Mouse (Mus musculus): ENCODE results near the gene Cep41.

The Cep41 gene

DNA sequence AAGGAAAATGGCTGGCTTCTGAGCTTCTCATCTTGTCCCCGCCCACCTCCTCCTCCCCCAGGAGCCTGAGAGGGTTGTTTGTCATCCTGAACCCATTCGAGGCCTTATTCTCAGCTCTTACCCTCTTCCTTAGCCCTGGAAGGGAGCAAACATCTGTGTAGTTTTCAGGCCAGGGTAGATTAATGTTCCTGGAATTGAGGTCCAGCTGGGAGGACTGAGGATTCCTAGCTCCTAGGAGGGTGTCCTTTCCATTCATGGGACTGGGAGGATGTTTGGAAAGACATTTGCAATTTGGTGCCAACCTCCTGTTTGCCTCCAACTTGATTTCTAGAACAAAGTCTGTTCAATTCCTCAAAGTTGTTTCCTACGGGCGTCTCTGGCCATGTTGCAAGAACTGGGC is 73.0 kb downstream of the Cep41 start:
- DNase-seq, result no peak

DNA sequence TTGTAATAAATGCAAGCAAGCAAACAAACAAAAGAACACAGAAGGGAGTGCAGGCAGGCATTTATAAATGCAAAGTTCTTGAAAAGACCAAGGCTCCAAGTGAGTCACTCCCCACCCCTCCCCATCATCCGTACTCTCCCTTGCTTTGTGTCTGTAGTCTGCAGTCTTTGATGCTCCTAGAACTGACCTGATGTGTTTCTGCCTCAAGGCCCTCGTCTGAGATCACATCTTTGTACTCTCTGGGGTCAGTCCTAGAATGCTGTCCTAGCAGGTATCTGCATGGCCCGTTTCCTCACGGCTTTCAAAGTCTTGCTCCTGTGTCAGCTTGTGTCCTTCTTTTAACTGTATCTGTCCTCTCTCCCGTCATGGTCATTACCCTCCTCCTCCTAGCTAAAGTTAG is 73.9 kb downstream of the Cep41 start:
- DNase-seq, result no peak

DNA sequence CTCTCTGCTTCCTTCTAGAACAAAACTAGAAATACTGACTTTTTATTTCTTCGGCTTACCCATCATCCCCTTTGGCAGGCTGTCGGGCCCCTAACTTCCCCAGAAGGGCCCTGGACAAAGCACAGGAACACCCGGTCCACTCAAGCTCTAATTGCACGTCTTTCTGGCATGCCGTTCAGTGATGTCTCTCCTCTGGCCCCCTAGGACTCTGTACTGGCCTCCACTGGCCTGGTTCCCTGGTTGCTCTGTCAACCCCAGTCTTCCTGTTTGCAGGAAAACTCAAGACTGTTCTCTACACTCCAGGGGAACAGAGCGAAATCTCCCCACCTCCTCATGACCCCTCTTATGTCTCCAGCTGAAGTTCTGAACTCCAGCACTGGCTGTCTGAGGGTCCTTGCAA is 74.8 kb downstream of the Cep41 start:
- DNase-seq, result no peak

DNA sequence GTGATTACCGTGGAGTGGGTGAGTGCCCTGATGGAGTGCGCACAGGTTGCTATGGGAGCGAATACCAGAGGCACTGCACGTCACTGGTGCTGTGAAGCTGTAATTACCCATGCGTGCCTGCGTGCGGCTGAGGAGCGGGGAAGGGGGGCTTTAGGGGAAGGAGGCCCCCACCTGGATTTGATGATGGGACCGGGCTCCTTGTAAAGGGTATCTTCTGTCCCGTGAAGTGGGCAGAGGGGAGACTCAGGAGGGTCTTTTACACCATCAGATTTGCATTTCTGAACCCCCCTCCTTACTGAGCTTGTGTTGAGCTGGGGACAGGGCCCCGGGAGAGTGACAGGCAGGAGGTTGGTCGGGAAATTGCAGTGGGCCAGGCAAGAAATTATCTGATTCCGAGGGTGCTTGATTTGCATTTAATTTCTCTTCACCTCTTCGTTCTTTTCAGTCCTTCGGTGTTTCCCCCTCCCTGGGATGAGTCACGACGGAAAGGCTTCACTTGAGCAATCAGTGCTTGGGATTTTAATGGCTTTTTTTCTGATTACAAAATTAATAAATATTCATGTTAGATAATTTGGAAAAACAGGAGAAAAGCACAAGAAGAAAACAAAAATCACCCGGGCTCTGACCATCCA is 75.5 kb downstream of the Cep41 start:
- DNase-seq, result no peak

DNA sequence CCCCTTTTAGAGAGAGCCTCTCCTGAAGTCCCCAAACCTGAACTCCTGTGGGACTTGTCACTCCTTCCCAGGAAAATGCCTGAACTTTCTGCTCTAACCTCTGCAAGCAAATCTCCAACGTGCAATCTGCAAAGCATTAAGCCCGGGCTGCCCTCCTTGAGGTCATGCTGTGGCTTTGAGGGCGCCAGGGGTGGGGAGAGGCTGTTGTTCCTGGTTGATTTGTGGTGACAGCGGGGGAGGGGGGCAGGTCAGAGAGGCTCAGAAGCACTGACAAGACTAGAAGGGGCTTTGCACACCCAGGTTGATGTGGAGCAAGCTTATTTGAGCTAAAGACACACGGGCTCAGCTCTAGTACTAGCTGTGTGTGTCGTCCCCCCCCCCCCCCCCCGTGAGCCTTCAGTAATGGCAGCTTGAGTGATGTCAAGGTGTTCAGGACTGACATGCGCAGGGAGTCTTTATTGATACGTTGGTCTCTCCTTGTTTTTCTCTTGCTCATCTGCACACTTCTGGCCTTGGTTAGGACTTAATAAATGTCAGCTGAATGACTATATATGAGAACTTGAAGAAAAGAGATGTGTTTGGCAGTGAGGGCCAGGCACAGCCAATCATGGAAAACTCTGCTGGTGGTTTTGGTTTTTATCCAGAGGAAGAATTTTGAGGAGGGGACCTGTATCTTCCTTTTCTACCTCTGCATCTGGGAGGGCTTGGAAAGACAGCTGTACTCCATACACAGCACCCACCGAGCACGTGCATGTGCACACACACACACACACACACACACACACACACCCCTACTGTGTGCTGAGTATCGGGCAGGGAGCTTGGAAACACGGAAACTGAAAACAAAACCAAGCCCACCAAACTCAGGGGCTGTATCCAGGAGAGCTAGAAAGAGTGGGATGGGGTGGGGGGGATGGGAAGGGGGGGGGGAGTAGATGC is 76.3 kb downstream of the Cep41 start:
- peak; percentile 30 for DNase-seq

DNA sequence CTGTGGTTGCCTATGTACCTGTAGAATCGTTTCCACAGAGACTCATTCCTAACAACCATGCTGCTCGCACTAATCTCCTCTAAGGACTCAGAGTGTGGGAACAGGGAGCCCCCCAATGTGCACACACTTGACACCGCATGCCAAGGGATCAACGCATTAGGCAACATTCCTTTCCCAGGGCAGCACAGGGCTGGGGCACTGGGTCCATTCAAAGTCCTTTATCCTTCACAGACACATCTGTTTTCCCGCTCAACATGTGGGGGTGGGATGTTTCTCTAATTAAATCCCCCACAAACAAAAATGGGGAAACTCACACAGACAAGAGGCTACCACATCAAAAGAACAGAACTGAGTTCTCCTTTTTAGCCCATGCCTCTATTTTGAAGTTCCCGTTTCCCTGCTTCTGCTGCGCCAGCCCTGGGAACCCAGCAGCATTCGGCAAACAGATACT is 77.0 kb downstream of the Cep41 start:
- DNase-seq, result no peak

DNA sequence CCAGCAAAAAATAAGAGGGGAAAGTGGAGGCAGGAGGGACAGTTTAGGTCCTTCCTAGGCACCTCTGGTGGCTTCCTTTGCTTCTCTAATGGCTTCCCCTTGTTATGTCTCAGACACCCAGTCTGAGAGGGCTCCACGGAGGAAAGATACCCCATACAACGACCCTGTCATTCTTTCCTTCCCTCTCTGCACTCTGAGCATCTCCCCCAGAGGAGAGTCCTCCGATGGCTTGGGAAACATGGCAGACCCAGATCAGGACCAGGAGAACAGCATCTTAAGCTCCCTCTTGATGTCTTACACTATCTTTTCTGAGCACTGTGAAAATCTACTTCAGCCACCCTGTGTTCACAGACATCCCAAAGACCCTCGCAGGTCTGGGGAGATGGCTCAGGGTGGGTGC is 77.8 kb downstream of the Cep41 start:
- DNase-seq, result no peak

DNA sequence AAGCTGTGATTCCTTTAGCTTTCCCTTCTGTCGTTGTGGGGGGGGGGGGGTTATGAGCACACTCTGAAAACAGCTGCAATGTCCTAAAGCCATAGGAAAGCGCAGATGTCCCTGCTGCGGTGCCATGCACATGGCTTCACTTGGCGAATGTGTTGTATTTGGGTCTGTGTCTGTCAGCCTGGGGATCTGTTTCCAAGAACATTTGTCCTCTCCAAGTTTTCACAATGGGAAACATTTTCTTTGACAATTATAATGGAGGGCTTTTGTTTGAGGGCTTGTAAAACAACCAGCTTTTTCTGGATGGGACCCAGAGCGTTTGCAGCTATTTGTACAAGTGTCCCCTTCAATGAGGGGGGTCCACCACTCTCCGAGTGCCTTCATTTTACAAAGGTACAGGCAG is 79.3 kb downstream of the Cep41 start:
- no peak for DNase-seq

DNA sequence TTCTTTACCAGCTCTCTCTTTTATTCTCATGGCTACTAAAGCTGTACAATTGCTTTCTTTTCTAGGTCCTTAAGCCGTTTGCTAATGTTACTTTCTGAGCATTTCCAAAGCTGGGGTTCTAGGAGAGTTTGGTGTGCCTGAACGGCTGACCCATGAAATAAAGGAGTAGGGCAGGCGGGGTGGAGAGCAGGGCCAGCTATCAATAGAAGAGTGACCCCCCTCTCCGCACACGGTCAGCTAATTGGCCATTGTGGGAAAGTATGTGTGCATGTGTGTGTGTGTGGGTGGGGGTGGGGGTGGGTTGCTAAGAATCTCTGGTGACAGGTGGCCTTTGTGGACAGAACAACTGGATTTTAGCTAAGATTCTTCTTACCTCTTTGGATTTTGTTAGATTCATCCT is 82.3 kb downstream of the Cep41 start:
- DNase-seq, result no peak

DNA sequence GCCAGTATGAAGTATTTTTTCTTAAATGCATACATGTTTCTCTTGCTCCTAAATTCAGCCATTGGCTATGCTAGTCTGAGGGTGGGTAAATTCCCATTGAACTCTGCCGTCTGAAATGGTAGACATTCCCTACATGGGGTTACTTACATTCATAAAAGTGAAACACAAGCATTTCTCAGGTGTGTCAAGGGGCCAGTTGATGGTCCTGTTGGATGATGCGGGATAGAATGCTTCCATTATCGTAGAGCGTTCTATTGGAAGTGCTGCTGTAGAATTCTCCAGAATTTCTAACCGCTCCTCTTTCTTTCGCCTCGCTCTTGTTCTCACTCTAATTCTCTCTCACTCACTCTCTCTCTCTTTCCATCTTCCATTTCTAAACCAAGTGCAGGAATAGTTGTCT is 82.8 kb downstream of the Cep41 start, which contains the start of gene Cpa5:
Gene Cpa5, plus strand, starts transcription at position 301 of the 400 bp plus-strand sequence.
- no peak for DNase-seq

DNA sequence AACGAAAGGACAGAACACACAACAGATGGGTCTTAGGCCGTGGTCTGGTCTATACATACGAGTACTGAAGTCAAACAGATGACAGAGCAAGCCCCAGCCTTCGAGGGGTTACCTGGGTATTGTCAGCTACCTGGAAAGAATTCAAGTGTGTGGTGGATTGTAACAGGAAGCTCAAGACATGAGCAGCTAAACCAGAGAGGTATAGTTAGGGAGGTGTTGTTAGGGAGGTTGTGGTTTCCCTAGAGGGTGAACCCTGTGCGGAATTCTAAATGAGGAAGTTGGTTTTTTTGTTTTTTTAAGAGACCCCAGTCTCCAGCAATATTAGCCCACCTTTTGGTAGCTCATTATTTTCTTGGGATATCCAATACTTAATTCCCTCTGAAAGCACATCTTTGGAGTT is 87.9 kb downstream of the Cep41 start:
- DNase-seq, result no peak

DNA sequence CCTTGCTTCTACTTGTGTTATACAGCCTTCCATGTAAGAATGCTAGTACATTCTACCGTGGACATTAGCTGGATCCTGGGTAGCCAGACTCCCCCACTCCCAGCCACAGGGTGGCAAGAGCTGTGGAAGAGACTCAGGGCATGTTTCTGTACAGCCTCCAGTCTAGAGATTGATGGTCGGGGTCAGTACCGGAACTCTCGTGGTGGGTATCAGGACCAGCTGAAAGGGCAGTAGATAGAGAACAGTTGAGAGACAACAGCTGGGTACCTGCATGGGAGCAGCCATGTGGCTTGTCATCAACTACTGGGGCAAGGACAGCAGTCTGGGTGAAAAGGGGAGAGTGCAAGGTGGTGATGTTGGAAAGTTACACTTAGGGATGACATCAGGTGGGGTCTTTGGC is 88.4 kb downstream of the Cep41 start:
- no peak for DNase-seq

DNA sequence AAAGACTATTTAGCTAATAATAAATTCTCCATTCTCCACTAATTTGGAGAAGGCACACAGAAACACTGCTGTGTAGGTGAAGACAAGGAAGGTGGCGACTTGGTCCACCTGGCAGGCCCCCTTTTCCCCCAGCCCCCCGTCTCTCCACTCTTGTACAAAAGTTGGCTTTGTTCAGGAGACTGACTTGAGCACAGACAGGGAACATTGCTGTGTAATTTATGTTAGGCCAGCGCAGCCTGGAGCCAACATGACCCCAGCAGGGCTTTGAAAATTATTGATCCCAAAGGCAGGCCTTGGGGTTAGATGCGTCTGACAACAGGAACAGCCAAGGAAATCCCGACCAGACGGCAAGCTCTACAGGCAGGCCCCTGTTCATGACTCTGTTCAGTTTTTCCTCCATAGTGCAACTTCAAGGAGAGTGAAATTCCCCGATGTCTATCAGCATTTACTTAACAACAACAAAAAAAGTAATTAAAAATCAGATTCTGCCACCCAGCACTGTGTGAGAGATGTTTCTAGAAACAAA is 89.1 kb downstream of the Cep41 start:
- no peak for DNase-seq

All from liver (tissue).